Comparison of ENCODE assay signal across 11 mouse cellular contexts in the genomic region with DNA sequence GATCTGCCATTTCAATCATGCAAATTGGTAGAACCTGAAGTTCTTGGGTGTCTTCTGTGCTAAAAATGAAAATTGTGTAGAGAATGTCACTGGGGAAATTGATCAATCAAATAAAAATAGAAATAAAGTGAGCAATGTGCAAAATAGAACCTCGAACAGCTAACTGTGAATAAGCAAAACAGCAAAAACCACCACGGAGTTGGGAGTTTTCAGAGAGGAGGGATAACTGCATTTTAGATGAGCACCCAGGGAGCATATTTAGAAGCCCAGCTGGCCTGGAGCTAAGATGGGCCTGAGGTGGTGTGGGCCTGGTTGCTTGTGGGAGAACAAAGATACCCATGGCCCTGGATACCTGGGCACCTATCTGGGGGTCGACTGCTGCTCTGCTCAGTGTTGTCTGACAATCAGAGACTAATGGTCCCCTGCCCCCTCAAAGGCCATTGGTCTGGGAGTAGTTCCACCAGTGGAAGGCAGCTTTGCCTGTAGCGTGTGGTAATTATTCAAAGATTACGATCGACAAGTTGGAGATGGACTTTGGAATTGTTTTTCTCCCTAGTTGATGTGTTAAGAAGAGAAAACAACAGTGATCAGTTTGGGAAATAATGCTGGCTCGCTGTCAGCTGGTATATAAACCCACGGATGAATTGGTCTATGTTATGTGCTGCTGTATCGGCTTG. TPM values are rescaled to one million over a fixed set of nuclear protein-coding genes. Genes with fewer than 3 reads are reported as not detected.
DNase-seq lines count a peak whose midpoint lies in the region; ATAC-seq and TF ChIP-seq lines count a peak whose summit lies in the region.
"Had no signal": no experiment of that assay in that cellular context is flagged by ENCODE, and none has a peak within 500 bp of the region (broad histone marks: within the 10 kb centered on the region; RNA-seq: fewer than 3 reads in every experiment).

No protein-coding gene starts in this region.

- no peak overlapping the region for H3K4me2 ChIP-seq in intestine, postnatal 0 days (replicated peaks; ENCODE audit: low read depth)
- H3K4me2 ChIP-seq in intestine, embryonic 15.5 days (replicated peaks), result no peak overlapping the region

- peak; percentile 15; the same call in 1 of the 2 replicates for ATAC-seq in intestine, postnatal 0 days
- ATAC-seq in intestine, embryonic 15.5 days, result no peak

- no peak overlapping the region for H3K4me3 ChIP-seq in intestine, postnatal 0 days (ENCODE audit: low read depth, low read length)
- H3K4me3 ChIP-seq in intestine, embryonic 15.5 days (replicated peaks), result no peak overlapping the region
- H3K4me3 ChIP-seq in limb, embryonic 10.5 days, result 0 out of 2 replicates have a peak overlapping the region, but pooled peaks have one; percentile 20

- no peaks in the 10 kb centered on the region for H3K36me3 ChIP-seq in intestine, postnatal 0 days (ENCODE audit: control insufficient read depth, insufficient read depth)
- H3K36me3 ChIP-seq in intestine, embryonic 15.5 days, result no peaks in the 10 kb centered on the region
- no peaks in the 10 kb centered on the region for H3K36me3 ChIP-seq in limb, embryonic 10.5 days

- TF ChIP-seq CTCF in intestine, postnatal 0 days (IDR thresholded peaks at IDR 0.05; ENCODE audit: low read depth), result no peak

- no peak overlapping the region for H3K27ac ChIP-seq in intestine, postnatal 0 days (ENCODE audit: low read depth, low read length)
- no peak overlapping the region for H3K27ac ChIP-seq in intestine, embryonic 15.5 days
- H3K27ac ChIP-seq in limb, embryonic 10.5 days, result no peak overlapping the region
- H3K27ac ChIP-seq: stomach, postnatal 0 days had no signal

- H3K9ac ChIP-seq in intestine, postnatal 0 days (ENCODE audit: low read depth, low read length), result no peak overlapping the region
- no peak overlapping the region for H3K9ac ChIP-seq in intestine, embryonic 15.5 days

- DNase-seq in right cerebral cortex, postnatal 10 days (ENCODE audit: low spot score in 2 of 2), result peak; percentile 51 to 62
- DNase-seq in right cerebral cortex, postnatal 14 days, result no peak
- DNase-seq in limb, embryonic 10.5 days (ENCODE audit: low spot score), result no peak
- no peak for DNase-seq in spleen, postnatal 10 days (ENCODE audit: low spot score in 2 of 2)
- no peak for DNase-seq in cerebellum, adult 9-11 months
- DNase-seq in urinary bladder, adult 2 months (ENCODE audit: low spot score), result no peak
- DNase-seq: cerebellum, adult 9-10 months had no signal

- H3K4me1 ChIP-seq in intestine, postnatal 0 days (replicated peaks; ENCODE audit: control insufficient read depth, insufficient read depth, low read length), result no peaks in the 10 kb centered on the region; the same call in 1 of the 2 replicates
- H3K4me1 ChIP-seq in intestine, embryonic 15.5 days (replicated peaks), result peaks cover 35% of the 10 kb centered on the region
- peaks cover 23% of the 10 kb centered on the region for H3K4me1 ChIP-seq in limb, embryonic 10.5 days

- 52% methylated on average over 9 of the region's 9 CpGs for WGBS in intestine, postnatal 0 days
- 57% methylated on average over 9 of the region's 9 CpGs for WGBS in intestine, embryonic 15.5 days
- WGBS in limb, embryonic 10.5 days, result 52% methylated on average over 9 of the region's 9 CpGs

- no peaks in the 10 kb centered on the region for H3K27me3 ChIP-seq in intestine, postnatal 0 days (replicated peaks; ENCODE audit: control insufficient read depth, insufficient read depth, low read length)
- no peaks in the 10 kb centered on the region for H3K27me3 ChIP-seq in intestine, embryonic 15.5 days (replicated peaks)
- H3K27me3 ChIP-seq in limb, embryonic 10.5 days (ENCODE audit: low read depth, poor library complexity, severe bottlenecking), result peaks cover 10% of the 10 kb centered on the region; the same call in 1 of the 2 replicates
- H3K27me3 ChIP-seq: CH12.LX had no signal

- no peaks in the 10 kb centered on the region for H3K9me3 ChIP-seq in intestine, postnatal 0 days (ENCODE audit: control insufficient read depth)
- no peaks in the 10 kb centered on the region for H3K9me3 ChIP-seq in intestine, embryonic 15.5 days
- no peaks in the 10 kb centered on the region for H3K9me3 ChIP-seq in limb, embryonic 10.5 days (replicated peaks)

RNA-seq across cellular contexts. Expression of a gene that starts 38.0 kb away (rescaled TPM):
- polyA plus RNA-seq in intestine, postnatal 0 days (2015; fragmentation: Nextera tagmentation; extraction: Ambion mirVana), result 6.2 and 7.8 TPM in 2 replicates
- 5.7 and 6.1 TPM in 2 replicates for polyA plus RNA-seq in intestine, embryonic 15.5 days (2015; fragmentation: Nextera tagmentation; extraction: Ambion mirVana)
- 0.50 and 1.0 TPM in 2 replicates for polyA plus RNA-seq in limb, embryonic 10.5 days (2016; fragmentation: Nextera tagmentation; extraction: Ambion mirVana)
- 1.2 and 1.4 TPM in 2 replicates for polyA plus RNA-seq in urinary bladder, adult 2 months (2012; rRNA removed)

Comparison
In these comparisons a context has a peak if more than half of its experiments do, and no peak if none do; other contexts are left out.
1. DNase-seq: peak in right cerebral cortex, postnatal 10 days (2 of 2); none in right cerebral cortex, postnatal 14 days (single experiment), limb, embryonic 10.5 days (single experiment), spleen, postnatal 10 days (0 of 2), cerebellum, adult 9-11 months (single experiment) and urinary bladder, adult 2 months (single experiment).